In the genomic region with DNA sequence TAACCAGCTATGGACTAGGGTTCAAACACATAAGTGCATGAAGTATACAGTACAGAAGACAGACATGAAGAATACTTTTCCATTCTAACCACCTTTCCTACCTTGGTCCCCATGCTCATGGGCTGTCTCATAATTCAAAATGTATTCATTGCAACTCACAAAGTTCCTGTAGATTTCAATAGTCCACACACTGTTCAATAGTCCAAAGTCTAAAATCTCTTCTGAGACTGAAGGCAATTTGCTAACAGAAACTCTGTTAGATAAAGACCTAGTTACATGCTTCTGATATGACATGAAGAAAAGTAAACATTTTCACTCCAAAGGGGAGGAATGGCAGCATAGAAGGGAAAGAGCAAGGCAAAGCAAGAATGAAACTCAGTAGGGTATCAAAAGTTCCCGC, we compare ENCODE assay signal across 28 mouse cellular contexts. TPM values are rescaled to one million over a fixed set of nuclear protein-coding genes. Genes with fewer than 3 reads are reported as not detected.
A peak's percentile ranks its signal among the peaks of the same experiment; 100 is the strongest.
DNase-seq lines count a peak whose midpoint lies in the region; ATAC-seq and TF ChIP-seq lines count a peak whose summit lies in the region.
"Had no signal": no experiment of that assay in that cellular context is flagged by ENCODE, and none has a peak within 500 bp of the region (broad histone marks: within the 10 kb centered on the region; RNA-seq: fewer than 3 reads in every experiment).

No protein-coding gene starts in this region.

- H3K4me3 ChIP-seq in liver, adult 2 months (ENCODE audit: insufficient read depth, low read depth, low read length) = no peak overlapping the region
- no peak overlapping the region for H3K4me3 ChIP-seq in liver, postnatal 0 days (ENCODE audit: low read depth, low read length)
- no peak overlapping the region for H3K4me3 ChIP-seq in intestine, postnatal 0 days (ENCODE audit: low read depth, low read length)
- no peak overlapping the region for H3K4me3 ChIP-seq in stomach, postnatal 0 days (ENCODE audit: low read depth, low read length)
- no peak overlapping the region for H3K4me3 ChIP-seq in forebrain, postnatal 0 days (ENCODE audit: low read depth, low read length)
- H3K4me3 ChIP-seq: embryonic facial prominence, embryonic 10.5 days; embryonic facial prominence, embryonic 12.5 days; forebrain, embryonic 13.5 days; forebrain, embryonic 15.5 days had no signal

- 94% methylated on average over 1 of the region's 1 CpGs for WGBS in liver, adult 2 months
- WGBS in liver, postnatal 0 days (ENCODE audit: insufficient replicate concordance) = 91% methylated on average over 1 of the region's 1 CpGs
- WGBS in intestine, postnatal 0 days = 89% methylated on average over 1 of the region's 1 CpGs
- 92% methylated on average over 1 of the region's 1 CpGs for WGBS in stomach, postnatal 0 days
- WGBS in forebrain, postnatal 0 days = 91% methylated on average over 1 of the region's 1 CpGs

- no peak overlapping the region for H3K27ac ChIP-seq in liver, adult 2 months (replicated peaks; ENCODE audit: insufficient read depth, low read depth, low read length)
- H3K27ac ChIP-seq in liver, postnatal 0 days (ENCODE audit: low read depth) = no peak overlapping the region
- H3K27ac ChIP-seq in intestine, postnatal 0 days (ENCODE audit: low read depth, low read length) = no peak overlapping the region
- H3K27ac ChIP-seq in stomach, postnatal 0 days (replicated peaks) = no peak overlapping the region
- H3K27ac ChIP-seq in forebrain, postnatal 0 days (ENCODE audit: low read depth, low read length) = no peak overlapping the region
- H3K27ac ChIP-seq: embryonic facial prominence, embryonic 10.5 days; embryonic facial prominence, embryonic 12.5 days; forebrain, embryonic 13.5 days; forebrain, embryonic 15.5 days had no signal

- H3K9ac ChIP-seq in liver, adult 2 months (ENCODE audit: low read depth, low read length) = no peak overlapping the region
- H3K9ac ChIP-seq in liver, postnatal 0 days (replicated peaks) = no peak overlapping the region
- no peak overlapping the region for H3K9ac ChIP-seq in intestine, postnatal 0 days (ENCODE audit: low read depth, low read length)
- no peak overlapping the region for H3K9ac ChIP-seq in stomach, postnatal 0 days (ENCODE audit: low read length)
- H3K9ac ChIP-seq in forebrain, postnatal 0 days = no peak overlapping the region
- H3K9ac ChIP-seq: embryonic facial prominence, embryonic 12.5 days; forebrain, embryonic 13.5 days; forebrain, embryonic 15.5 days had no signal

- no peaks in the 10 kb centered on the region for H3K36me3 ChIP-seq in liver, adult 2 months (ENCODE audit: control insufficient read depth, insufficient read depth, low read length)
- H3K36me3 ChIP-seq in liver, postnatal 0 days (replicated peaks; ENCODE audit: insufficient read depth, low read length) = no peaks in the 10 kb centered on the region
- no peaks in the 10 kb centered on the region for H3K36me3 ChIP-seq in intestine, postnatal 0 days (ENCODE audit: control insufficient read depth, insufficient read depth)
- no peaks in the 10 kb centered on the region for H3K36me3 ChIP-seq in stomach, postnatal 0 days (ENCODE audit: control insufficient read depth, insufficient read depth, low read length)
- H3K36me3 ChIP-seq in forebrain, postnatal 0 days (ENCODE audit: insufficient read depth) = no peaks in the 10 kb centered on the region
- H3K36me3 ChIP-seq: embryonic facial prominence, embryonic 10.5 days; embryonic facial prominence, embryonic 12.5 days; forebrain, embryonic 15.5 days; G1E had no signal

- H3K9me3 ChIP-seq in liver, postnatal 0 days (ENCODE audit: low read length) = no peaks in the 10 kb centered on the region
- H3K9me3 ChIP-seq in intestine, postnatal 0 days (ENCODE audit: control insufficient read depth) = no peaks in the 10 kb centered on the region
- no peaks in the 10 kb centered on the region for H3K9me3 ChIP-seq in stomach, postnatal 0 days (ENCODE audit: control insufficient read depth, low read length)
- no peaks in the 10 kb centered on the region for H3K9me3 ChIP-seq in forebrain, postnatal 0 days (ENCODE audit: low read length)
- H3K9me3 ChIP-seq: embryonic facial prominence, embryonic 10.5 days; embryonic facial prominence, embryonic 12.5 days; forebrain, embryonic 13.5 days; forebrain, embryonic 15.5 days; G1E had no signal

- no peak for TF ChIP-seq POLR2A in liver, adult 2 months (IDR thresholded peaks at IDR 0.05; ENCODE audit: extremely low read depth, insufficient read depth, low read length)

- no peaks in the 10 kb centered on the region for H3K79me2 ChIP-seq in liver, adult 2 months (ENCODE audit: control insufficient read depth, insufficient read depth, low read length)

- H3K4me2 ChIP-seq in liver, postnatal 0 days (ENCODE audit: low read depth, low read length) = no peak overlapping the region
- no peak overlapping the region; the same call in 1 of the 2 replicates for H3K4me2 ChIP-seq in intestine, postnatal 0 days (replicated peaks; ENCODE audit: low read depth)
- H3K4me2 ChIP-seq in stomach, postnatal 0 days (replicated peaks; ENCODE audit: low read depth) = no peak overlapping the region
- H3K4me2 ChIP-seq in forebrain, postnatal 0 days (ENCODE audit: low read depth) = no peak overlapping the region
- H3K4me2 ChIP-seq: embryonic facial prominence, embryonic 12.5 days; forebrain, embryonic 13.5 days; forebrain, embryonic 15.5 days had no signal

- no peak for TF ChIP-seq CTCF in liver, adult 2 months (IDR thresholded peaks at IDR 0.05; ENCODE audit: low read depth, low read length)
- no peak for TF ChIP-seq CTCF in liver, postnatal 0 days (IDR thresholded peaks at IDR 0.05; ENCODE audit: low read depth)
- TF ChIP-seq CTCF in intestine, postnatal 0 days (IDR thresholded peaks at IDR 0.05; ENCODE audit: low read depth) = no peak
- TF ChIP-seq CTCF in stomach, postnatal 0 days (IDR thresholded peaks at IDR 0.05; ENCODE audit: low read depth) = no peak
- no peak for TF ChIP-seq CTCF in forebrain, postnatal 0 days (IDR thresholded peaks at IDR 0.05; ENCODE audit: low read depth)

- peaks cover 1% of the 10 kb centered on the region; the same call in 1 of the 2 replicates for H3K4me1 ChIP-seq in liver, adult 2 months (ENCODE audit: control insufficient read depth, insufficient read depth, low read length)
- no peaks in the 10 kb centered on the region for H3K4me1 ChIP-seq in liver, postnatal 0 days (ENCODE audit: insufficient read depth)
- H3K4me1 ChIP-seq in intestine, postnatal 0 days (replicated peaks; ENCODE audit: control insufficient read depth, insufficient read depth, low read length) = no peaks in the 10 kb centered on the region
- H3K4me1 ChIP-seq in stomach, postnatal 0 days (replicated peaks; ENCODE audit: control insufficient read depth, insufficient read depth) = no peaks in the 10 kb centered on the region
- no peaks in the 10 kb centered on the region for H3K4me1 ChIP-seq in forebrain, postnatal 0 days (ENCODE audit: insufficient read depth)
- H3K4me1 ChIP-seq: embryonic facial prominence, embryonic 10.5 days; embryonic facial prominence, embryonic 12.5 days; forebrain, embryonic 13.5 days; forebrain, embryonic 15.5 days had no signal

- DNase-seq in liver, adult 2 months (ENCODE audit: extremely low read depth, low read depth, low spot score) = peak; percentile 84
- no peak for DNase-seq in liver, postnatal 0 days
- DNase-seq in stomach, postnatal 0 days (ENCODE audit: low spot score) = no peak
- no peak for DNase-seq in urinary bladder, adult 2 months (ENCODE audit: low spot score)
- DNase-seq in forebrain, postnatal 0 days = no peak
- DNase-seq: adrenal gland, adult 8-10 months; adrenal gland, postnatal 14 days; adrenal gland, postnatal 36 days; B cell, adult 2 months; cerebellum, adult 11-12 months; cerebellum, adult 2 months; cerebellum, adult 9-10 months; cerebellum, postnatal 10 days; cerebellum, postnatal 25 days had no signal

- no peaks in the 10 kb centered on the region for H3K27me3 ChIP-seq in liver, adult 2 months (ENCODE audit: control insufficient read depth, insufficient read depth, low read length)
- no peaks in the 10 kb centered on the region for H3K27me3 ChIP-seq in liver, postnatal 0 days (ENCODE audit: insufficient read depth, low read length)
- H3K27me3 ChIP-seq in intestine, postnatal 0 days (replicated peaks; ENCODE audit: control insufficient read depth, insufficient read depth, low read length) = no peaks in the 10 kb centered on the region
- H3K27me3 ChIP-seq in stomach, postnatal 0 days (ENCODE audit: control insufficient read depth, insufficient read depth, low read length) = no peaks in the 10 kb centered on the region
- no peaks in the 10 kb centered on the region for H3K27me3 ChIP-seq in forebrain, postnatal 0 days (ENCODE audit: insufficient read depth, low read length)
- H3K27me3 ChIP-seq: CH12.LX; embryonic facial prominence, embryonic 12.5 days; forebrain, embryonic 13.5 days; forebrain, embryonic 15.5 days had no signal

- TF ChIP-seq EP300 in liver, postnatal 0 days (IDR thresholded peaks at IDR 0.05; ENCODE audit: low read depth) = no peak
- TF ChIP-seq EP300 in stomach, postnatal 0 days (optimal IDR thresholded peaks at IDR 0.05) = no peak

- ATAC-seq in liver, postnatal 0 days = no peak
- ATAC-seq in intestine, postnatal 0 days = peak; percentile 71; the same call in 1 of the 2 replicates
- ATAC-seq in stomach, postnatal 0 days (ENCODE audit: low FRiP score, low TSS enrichment) = peak; percentile 59
- no peak for ATAC-seq in forebrain, postnatal 0 days
- ATAC-seq: activated CD4-positive, CD25-positive, alpha-beta regulatory T cell, adult 4 months; CD4-positive, CD25-positive, alpha-beta regulatory T cell, adult 4 months; forebrain, embryonic 13.5 days; forebrain, embryonic 15.5 days; Patski had no signal

RNA-seq across cellular contexts. Expression of a gene that starts 2.9 kb away (rescaled TPM):
- total RNA-seq in liver, adult 2 months (2014; rRNA removed) = 0.09 TPM in 1 of 2 replicates, not detected in the other
- polyA plus RNA-seq in liver, adult 2 months (2012; rRNA removed) = not detected in 2 replicates
- polyA plus RNA-seq in liver, postnatal 0 days (2015; fragmentation: Nextera tagmentation; extraction: Ambion mirVana) = not detected in 2 replicates
- polyA plus RNA-seq in intestine, postnatal 0 days (2015; fragmentation: Nextera tagmentation; extraction: Ambion mirVana) = 19.6 and 20.8 TPM in 2 replicates
- 123 TPM in 2 replicates for polyA plus RNA-seq in stomach, postnatal 0 days (2015; fragmentation: Nextera tagmentation; extraction: Ambion mirVana)
- polyA plus RNA-seq in urinary bladder, adult 2 months (2012; rRNA removed) = 0.03 TPM in 1 of 2 replicates, not detected in the other
- total RNA-seq in forebrain, postnatal 0 days (2014; rRNA removed) = 0.23 TPM in 1 of 2 replicates, not detected in the other
- not detected in 2 replicates for polyA plus RNA-seq in forebrain, postnatal 0 days (2015; fragmentation: Nextera tagmentation; extraction: Ambion mirVana)
- total RNA-seq: adrenal gland, adult 18-20 months; adrenal gland, adult 8-10 months; adrenal gland, postnatal 14 days; adrenal gland, postnatal 36 days; CH12.LX; G1E had no signal
- polyA plus RNA-seq: activated CD4-positive, CD25-positive, alpha-beta regulatory T cell, adult 4 months; CD4-positive, CD25-positive, alpha-beta regulatory T cell, adult 4 months; cerebellum, adult 2 months; cortical plate, adult 2 months; embryonic facial prominence, embryonic 10.5 days; embryonic facial prominence, embryonic 12.5 days; embryonic facial prominence, embryonic 14.5 days; forebrain, embryonic 11.5 days; forebrain, embryonic 13.5 days; forebrain, embryonic 15.5 days; G1E; Patski had no signal

RNA-seq across cellular contexts. Expression of a gene that starts 51.1 kb away (rescaled TPM):
- 17.3 and 55.8 TPM in 2 replicates for total RNA-seq in liver, adult 2 months (2014; rRNA removed)
- polyA plus RNA-seq in liver, adult 2 months (2012; rRNA removed) = 3.5 and 11.6 TPM in 2 replicates
- 0.12 and 0.19 TPM in 2 replicates for polyA plus RNA-seq in liver, postnatal 0 days (2015; fragmentation: Nextera tagmentation; extraction: Ambion mirVana)
- 3.1 and 12.9 TPM in 2 replicates for polyA plus RNA-seq in intestine, postnatal 0 days (2015; fragmentation: Nextera tagmentation; extraction: Ambion mirVana)
- polyA plus RNA-seq in stomach, postnatal 0 days (2015; fragmentation: Nextera tagmentation; extraction: Ambion mirVana) = 55.0 and 59.3 TPM in 2 replicates
- 0.03 TPM in 1 of 2 replicates, not detected in the other for polyA plus RNA-seq in urinary bladder, adult 2 months (2012; rRNA removed)
- total RNA-seq in forebrain, postnatal 0 days (2014; rRNA removed) = 0.15 TPM in 1 of 2 replicates, not detected in the other
- polyA plus RNA-seq in forebrain, postnatal 0 days (2015; fragmentation: Nextera tagmentation; extraction: Ambion mirVana) = not detected in 2 replicates
- polyA plus RNA-seq: activated CD4-positive, CD25-positive, alpha-beta regulatory T cell, adult 4 months; CD4-positive, CD25-positive, alpha-beta regulatory T cell, adult 4 months; cerebellum, adult 2 months; cortical plate, adult 2 months; embryonic facial prominence, embryonic 10.5 days; embryonic facial prominence, embryonic 12.5 days; embryonic facial prominence, embryonic 14.5 days; forebrain, embryonic 11.5 days; forebrain, embryonic 13.5 days; forebrain, embryonic 15.5 days; Patski had no signal

RNA-seq across cellular contexts. Expression of a gene that starts 55.8 kb away (rescaled TPM):
- not detected in 2 replicates for total RNA-seq in liver, adult 2 months (2014; rRNA removed)
- polyA plus RNA-seq in liver, adult 2 months (2012; rRNA removed) = not detected in 2 replicates
- not detected in 2 replicates for polyA plus RNA-seq in liver, postnatal 0 days (2015; fragmentation: Nextera tagmentation; extraction: Ambion mirVana)
- 2.0 and 3.1 TPM in 2 replicates for polyA plus RNA-seq in intestine, postnatal 0 days (2015; fragmentation: Nextera tagmentation; extraction: Ambion mirVana)
- 5.9 and 6.1 TPM in 2 replicates for polyA plus RNA-seq in stomach, postnatal 0 days (2015; fragmentation: Nextera tagmentation; extraction: Ambion mirVana)
- not detected in 2 replicates for polyA plus RNA-seq in urinary bladder, adult 2 months (2012; rRNA removed)
- total RNA-seq in forebrain, postnatal 0 days (2014; rRNA removed) = not detected in 2 replicates
- polyA plus RNA-seq in forebrain, postnatal 0 days (2015; fragmentation: Nextera tagmentation; extraction: Ambion mirVana) = not detected in 2 replicates
- total RNA-seq: adrenal gland, adult 18-20 months; adrenal gland, adult 8-10 months; adrenal gland, postnatal 14 days; adrenal gland, postnatal 36 days; CH12.LX had no signal
- polyA plus RNA-seq: activated CD4-positive, CD25-positive, alpha-beta regulatory T cell, adult 4 months; CD4-positive, CD25-positive, alpha-beta regulatory T cell, adult 4 months; cerebellum, adult 2 months; cortical plate, adult 2 months; embryonic facial prominence, embryonic 10.5 days; embryonic facial prominence, embryonic 12.5 days; embryonic facial prominence, embryonic 14.5 days; forebrain, embryonic 11.5 days; forebrain, embryonic 13.5 days; forebrain, embryonic 15.5 days; G1E; Patski had no signal

Comparison
In these comparisons a context has a peak if more than half of its experiments do, and no peak if none do; other contexts are left out.
1. ATAC-seq: peak in intestine, postnatal 0 days (single experiment) and stomach, postnatal 0 days (single experiment); none in liver, postnatal 0 days (single experiment) and forebrain, postnatal 0 days (single experiment).
2. RNA of a gene that starts 2.9 kb away (polyA plus RNA-seq): 123 TPM in stomach, postnatal 0 days and 19.6 to 20.8 TPM in intestine, postnatal 0 days; not detected in forebrain, postnatal 0 days, 0.03 TPM in urinary bladder, adult 2 months, not detected in liver, adult 2 months and not detected in liver, postnatal 0 days; every median in the first group is over 10 times any median in the second.